Mouse (Mus musculus): ENCODE measurements around the gene Pla2g4b.

GRCm38 (mm10) chr2:120040991-120041390 lies 7.8 kb downstream of the Pla2g4b start:
- no peak for TF ChIP-seq EP300 (IDR thresholded peaks at IDR 0.05; ENCODE audit: low read length)
- TF ChIP-seq NELFE (IDR thresholded peaks at IDR 0.05; ENCODE audit: low read depth, low read length) = no peak
- TF ChIP-seq SIN3A (IDR thresholded peaks at IDR 0.05; ENCODE audit: low read length) = no peak

Data from CH12.LX (cell line).